Comparison of ENCODE assay signal across 12 mouse cellular contexts in the genomic region with DNA sequence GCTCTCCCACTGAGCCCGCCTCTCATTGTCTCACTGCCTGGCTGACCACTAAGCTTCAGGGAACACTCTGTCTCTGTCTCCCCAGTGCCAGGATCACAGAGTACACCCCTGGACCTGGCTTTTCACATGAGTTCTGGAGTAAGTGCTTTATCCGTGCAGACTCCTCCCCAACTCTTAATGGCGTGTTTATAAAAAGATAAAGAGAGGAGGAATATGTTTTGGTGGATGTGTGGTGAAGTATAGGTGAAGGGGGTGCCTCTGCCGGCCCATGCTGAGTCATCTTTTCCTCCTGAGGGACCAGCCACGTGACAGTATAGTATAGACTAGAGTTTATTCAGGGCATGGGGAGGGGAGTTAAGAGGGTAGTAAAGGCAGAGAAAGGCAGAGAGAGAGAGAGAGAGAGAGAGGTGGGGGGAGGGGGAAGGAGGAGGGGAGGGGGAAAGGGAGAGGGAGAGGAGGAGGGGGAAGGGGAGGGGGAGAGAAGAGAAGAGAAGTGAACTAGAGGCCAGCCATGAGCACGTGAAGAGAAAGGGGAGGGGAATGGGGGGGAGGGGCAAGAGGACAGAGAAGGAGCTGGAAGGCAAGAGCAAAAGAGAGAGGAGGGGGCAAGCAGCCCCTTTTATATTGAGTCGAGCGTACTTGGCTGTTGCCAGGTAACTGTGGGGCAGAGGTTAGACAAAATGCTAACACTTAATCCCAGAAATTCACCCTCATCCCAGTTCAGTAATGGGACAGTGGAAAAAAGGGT. TPM values are rescaled to one million over a fixed set of nuclear protein-coding genes. Genes with fewer than 3 reads are reported as not detected.
DNase-seq lines count a peak whose midpoint lies in the region; ATAC-seq and TF ChIP-seq lines count a peak whose summit lies in the region.
"Had no signal": no experiment of that assay in that cellular context is flagged by ENCODE, and none has a peak within 500 bp of the region (broad histone marks: within the 10 kb centered on the region; RNA-seq: fewer than 3 reads in every experiment).

No protein-coding gene starts in this region.

- peak; percentile 54 for ATAC-seq in midbrain, embryonic 11.5 days (ENCODE audit: low FRiP score)
- ATAC-seq in midbrain, embryonic 13.5 days, result no peak
- ATAC-seq in liver, embryonic 14.5 days (ENCODE audit: insufficient read depth), result peak; percentile 19

- no peak for DNase-seq in midbrain, embryonic 11.5 days (ENCODE audit: low spot score, missing footprints)
- peak; percentile 60 for DNase-seq in NIH3T3 (ENCODE audit: low read depth)
- peak in 1 of 2 experiments; percentile 33 for DNase-seq in heart, adult 2 months
- DNase-seq in liver, embryonic 14.5 days (ENCODE audit: low read depth in 3 of 3, low spot score in 3 of 3), result peak; percentile 67 to 77 (median 73)
- DNase-seq in neural tube, embryonic 10.5 days (ENCODE audit: extremely low spot score, low spot score), result no peak
- DNase-seq in kidney, adult 18-20 months, result no peak
- no peak for DNase-seq in gastrocnemius, postnatal 25 days
- DNase-seq: gastrocnemius, postnatal 14 days; kidney, adult 8-10 months; lung, postnatal 36 days had no signal

- H3K27ac ChIP-seq in midbrain, embryonic 11.5 days (ENCODE audit: low read depth, low read length), result no peak overlapping the region
- no peak overlapping the region for H3K27ac ChIP-seq in midbrain, embryonic 13.5 days
- H3K27ac ChIP-seq in heart, adult 2 months, result peak overlapping the region; percentile 5
- peak overlapping the region; percentile 99 for H3K27ac ChIP-seq in liver, embryonic 14.5 days

- H3K4me2 ChIP-seq in midbrain, embryonic 11.5 days, result no peak overlapping the region
- H3K4me2 ChIP-seq in midbrain, embryonic 13.5 days (replicated peaks), result no peak overlapping the region
- peak overlapping the region; percentile 52 for H3K4me2 ChIP-seq in liver, embryonic 14.5 days (ENCODE audit: low read depth)
- H3K4me2 ChIP-seq: embryonic facial prominence, embryonic 15.5 days had no signal

- H3K27me3 ChIP-seq in midbrain, embryonic 11.5 days (ENCODE audit: control insufficient read depth, insufficient read depth, low read length), result no peaks in the 10 kb centered on the region
- H3K27me3 ChIP-seq in midbrain, embryonic 13.5 days, result 0 out of 2 replicates have a peak, but pooled peaks cover 10% of the 10 kb centered on the region
- H3K27me3 ChIP-seq in heart, adult 2 months (ENCODE audit: control insufficient read depth, insufficient read depth, low read length), result no peaks in the 10 kb centered on the region
- no peaks in the 10 kb centered on the region for H3K27me3 ChIP-seq in liver, embryonic 14.5 days (ENCODE audit: control insufficient read depth, insufficient read depth, low read length)
- H3K27me3 ChIP-seq: embryonic facial prominence, embryonic 15.5 days had no signal

- no peak overlapping the region for H3K4me3 ChIP-seq in midbrain, embryonic 11.5 days (ENCODE audit: low read depth, low read length)
- no peak overlapping the region for H3K4me3 ChIP-seq in midbrain, embryonic 13.5 days (replicated peaks)
- no peak overlapping the region for H3K4me3 ChIP-seq in heart, adult 2 months
- H3K4me3 ChIP-seq in liver, embryonic 14.5 days (ENCODE audit: insufficient read depth in 1 of 2, low read depth in 2 of 2, low read length in 2 of 2), result no peak overlapping the region
- H3K4me3 ChIP-seq: embryonic facial prominence, embryonic 15.5 days had no signal

- TF ChIP-seq CTCF in heart, adult 2 months (IDR thresholded peaks at IDR 0.05), result no peak
- no peak for TF ChIP-seq CTCF in liver, embryonic 14.5 days (IDR thresholded peaks at IDR 0.05; ENCODE audit: low read depth)

- TF ChIP-seq POLR2A in heart, adult 2 months (IDR thresholded peaks at IDR 0.05; ENCODE audit: insufficient read depth, low read depth, low read length), result no peak

- no peaks in the 10 kb centered on the region for H3K9me3 ChIP-seq in midbrain, embryonic 11.5 days (ENCODE audit: control insufficient read depth, low read length)
- H3K9me3 ChIP-seq in midbrain, embryonic 13.5 days, result no peaks in the 10 kb centered on the region
- no peaks in the 10 kb centered on the region for H3K9me3 ChIP-seq in liver, embryonic 14.5 days (ENCODE audit: control insufficient read depth, low read length)
- H3K9me3 ChIP-seq: embryonic facial prominence, embryonic 15.5 days had no signal

- H3K36me3 ChIP-seq in midbrain, embryonic 11.5 days (ENCODE audit: control insufficient read depth, insufficient read depth, low read length), result no peaks in the 10 kb centered on the region
- no peaks in the 10 kb centered on the region for H3K36me3 ChIP-seq in midbrain, embryonic 13.5 days
- no peaks in the 10 kb centered on the region for H3K36me3 ChIP-seq in heart, adult 2 months (ENCODE audit: control insufficient read depth, insufficient read depth, low read length)
- H3K36me3 ChIP-seq in liver, embryonic 14.5 days (replicated peaks; ENCODE audit: control insufficient read depth, insufficient read depth, low read depth), result no peaks in the 10 kb centered on the region
- H3K36me3 ChIP-seq: embryonic facial prominence, embryonic 15.5 days had no signal

- no peak overlapping the region for H3K9ac ChIP-seq in midbrain, embryonic 11.5 days (ENCODE audit: low read length)
- H3K9ac ChIP-seq in midbrain, embryonic 13.5 days (replicated peaks), result no peak overlapping the region
- H3K9ac ChIP-seq in heart, adult 2 months (ENCODE audit: low read depth, low read length), result no peak overlapping the region
- peak overlapping the region; percentile 54 for H3K9ac ChIP-seq in liver, embryonic 14.5 days (replicated peaks)
- H3K9ac ChIP-seq: embryonic facial prominence, embryonic 15.5 days had no signal

- WGBS in midbrain, embryonic 11.5 days, result 39% methylated on average over 8 of the region's 8 CpGs
- WGBS in midbrain, embryonic 13.5 days, result 33% methylated on average over 8 of the region's 8 CpGs
- 30% methylated on average over 8 of the region's 8 CpGs for WGBS in heart, adult 2 months
- 27% methylated on average over 8 of the region's 8 CpGs for WGBS in liver, embryonic 14.5 days (ENCODE audit: insufficient replicate concordance)

- no peaks in the 10 kb centered on the region for H3K79me2 ChIP-seq in heart, adult 2 months (replicated peaks; ENCODE audit: control insufficient read depth, insufficient read depth, low read length)

- intact Hi-C loops in heart, adult 2 months (cut with DNase I), result no loop called here

- 0 out of 2 replicates have a peak, but pooled peaks have one; percentile 40 for TF ChIP-seq EP300 in heart, adult 2 months (IDR thresholded peaks at IDR 0.05; ENCODE audit: insufficient read depth, low read depth, low read length)
- TF ChIP-seq EP300 in liver, embryonic 14.5 days (IDR thresholded peaks at IDR 0.05; ENCODE audit: low read depth), result peak; percentile 72

- peaks cover 10% of the 10 kb centered on the region; the same call in 1 of the 2 replicates for H3K4me1 ChIP-seq in midbrain, embryonic 11.5 days (ENCODE audit: control insufficient read depth, insufficient read depth, low read length)
- H3K4me1 ChIP-seq in midbrain, embryonic 13.5 days (replicated peaks), result peaks cover 24% of the 10 kb centered on the region
- peaks cover 6% of the 10 kb centered on the region for H3K4me1 ChIP-seq in heart, adult 2 months (ENCODE audit: control insufficient read depth, insufficient read depth, low read length)
- H3K4me1 ChIP-seq in liver, embryonic 14.5 days (replicated peaks; ENCODE audit: control insufficient read depth in 2 of 2, insufficient read depth in 2 of 2, low read length in 1 of 2), result peaks cover 51 to 58% of the 10 kb centered on the region in 2 experiments

RNA-seq across cellular contexts. Expression of gene Wdr26, which starts 49.3 kb away (rescaled TPM):
- polyA plus RNA-seq in midbrain, embryonic 11.5 days (2014; fragmentation: Nextera tagmentation; extraction: Ambion mirVana), result 37.7 and 39.3 TPM in 2 replicates
- polyA plus RNA-seq in midbrain, embryonic 13.5 days (2015; fragmentation: Nextera tagmentation; extraction: Ambion mirVana), result 47.2 and 51.7 TPM in 2 replicates
- 10 to 100 TPM; 86.3 to 99.7 TPM for total RNA-seq in heart, adult 2 months (2021)
- polyA plus RNA-seq in heart, adult 2 months (2012; rRNA removed), result 30.2 and 52.4 TPM in 2 replicates
- 47.8 and 68.9 TPM in 2 replicates for polyA plus RNA-seq in liver, embryonic 14.5 days (2012; rRNA removed)
- 57.8 and 64.4 TPM in 2 replicates for polyA plus RNA-seq in liver, embryonic 14.5 days (2014; fragmentation: Nextera tagmentation; extraction: Ambion mirVana)
- total RNA-seq in gastrocnemius, postnatal 25 days (2021), result 10 to 100 TPM; 93.9 to 99.4 TPM

Comparison
In these comparisons a context has a peak if more than half of its experiments do, and no peak if none do; other contexts are left out.
1. DNase-seq: peak in NIH3T3 (single experiment) and liver, embryonic 14.5 days (3 of 3); none in midbrain, embryonic 11.5 days (single experiment), neural tube, embryonic 10.5 days (single experiment), kidney, adult 18-20 months (single experiment) and gastrocnemius, postnatal 25 days (single experiment).
2. H3K27ac ChIP-seq: peak in heart, adult 2 months (single experiment) and liver, embryonic 14.5 days (single experiment); none in midbrain, embryonic 11.5 days (single experiment) and midbrain, embryonic 13.5 days (single experiment).